Mouse (Mus musculus) liver, adult 2 months (tissue): ENCODE measurements around the gene Tigd3. TPM values are rescaled to one million over a fixed set of nuclear protein-coding genes. Genes with fewer than 3 reads are reported as not detected.

Experiments used
- DNase-seq: peaks from one replicate; pipeline ENCODE4 v3.0.0-alpha.2; 2011; ENCODE audit warnings: low read depth, low spot score; ENCODE audit errors: extremely low read depth
- H3K27ac ChIP-seq: fragments of 200-500 bp; replicated peaks from 2 replicates; pipeline ENCODE4 v1.5.1; 2012; ENCODE audit warnings: low read depth, mild to moderate bottlenecking, control low read depth, inconsistent platforms, low read length; ENCODE audit not compliant: insufficient read depth
- H3K27me3 ChIP-seq: fragments of 200-500 bp; 2 replicates; pipeline ENCODE4 v1.6.1; 2012; ENCODE audit warnings: mild to moderate bottlenecking, moderate library complexity, low read length, inconsistent platforms; ENCODE audit not compliant: control insufficient read depth, insufficient read depth
- H3K36me3 ChIP-seq: fragments of 200-500 bp; 2 replicates; pipeline ENCODE4 v1.6.1; 2012; ENCODE audit warnings: low read length, inconsistent platforms; ENCODE audit not compliant: control insufficient read depth, insufficient read depth
- H3K4me1 ChIP-seq: fragments of 200-500 bp; 2 replicates; pipeline ENCODE4 v1.6.1; 2011; ENCODE audit warnings: low read length; ENCODE audit not compliant: control insufficient read depth, insufficient read depth
- H3K4me3 ChIP-seq: fragments of 200-500 bp; 2 replicates; pipeline ENCODE4 v1.5.1; 2011; ENCODE audit warnings: low read depth, mild to moderate bottlenecking, control low read depth, low read length, moderate library complexity; ENCODE audit not compliant: insufficient read depth
- H3K79me2 ChIP-seq: fragments of 200-500 bp; 2 replicates; pipeline ENCODE4 v1.6.1; 2012; ENCODE audit warnings: inconsistent platforms, mild to moderate bottlenecking, low read length, moderate library complexity; ENCODE audit not compliant: control insufficient read depth, insufficient read depth
- H3K9ac ChIP-seq: fragments of 200-500 bp; 2 replicates; pipeline ENCODE4 v1.6.1; 2012; ENCODE audit warnings: low read depth, mild to moderate bottlenecking, control low read depth, inconsistent platforms, low read length
- CTCF ChIP-seq: fragments of 200-500 bp; IDR thresholded peaks from 2 replicates; pipeline ENCODE4 v1.5.1; 2011; ENCODE audit warnings: low read depth, low read length, control low read depth
- POLR2A ChIP-seq: fragments of 200-500 bp; IDR thresholded peaks from 2 replicates; pipeline ENCODE4 v1.6.1; 2011; ENCODE audit warnings: low read length, control low read depth; ENCODE audit not compliant: insufficient read depth; ENCODE audit errors: extremely low read depth
- WGBS: fragments of 180-500 bp; shearing (Covaris S2); methylation state at CpG from one replicate; pipeline ENCODE4 v1.1.7; 2018; 5-methylcytosine and 5-hydroxymethylcytosine counted together
- polyA plus RNA-seq: library from polyadenylated mRNA; depleted of rRNA; stranded (reverse); fragments of >200 nt; gene quantifications from 2 replicates; pipeline ENCODE4 v1.2.3, GENCODE M21; 2012
- total RNA-seq: library from RNA; depleted of rRNA; stranded (reverse); fragments of >200 nt; gene quantifications from 2 replicates; pipeline ENCODE4 v1.2.3, GENCODE M21; 2014

Tigd3 gene
- total and polyA plus RNA-seq, 2 experiments: 0.18 to 0.24 TPM

GRCm38 (mm10) chr19:5874391-5874968 lies 19.5 kb downstream of the Tigd3 start:
- Histone ChIP-seq H3K9ac (peak overlapping the region; percentile 74), H3K4me1 (peaks cover 36% of the 10 kb centered on the region), H3K4me3 (peak overlapping the region; percentile 67), H3K27ac (peak overlapping the region; percentile 39), H3K79me2 (peaks cover 5% of the 10 kb centered on the region; the same call in 1 of the 2 replicates), H3K27me3 (no peaks in the 10 kb centered on the region), H3K36me3 (no peaks in the 10 kb centered on the region)
- no peak for DNase-seq
- 13% methylated on average over 13 of the region's 13 CpGs for WGBS
- TF ChIP-seq POLR2A (no peak), CTCF (no peak)

- TF ChIP-seq CTCF (no peak), POLR2A (0 out of 2 replicates have a peak, but pooled peaks have one; percentile 17)
- Histone ChIP-seq H3K4me1 (peaks cover 32% of the 10 kb centered on the region), H3K27ac (peak overlapping the region; percentile 74), H3K9ac (peak overlapping the region; percentile 65), H3K36me3 (peaks cover 7% of the 10 kb centered on the region; the same call in 1 of the 2 replicates), H3K79me2 (no peaks in the 10 kb centered on the region), H3K27me3 (no peaks in the 10 kb centered on the region), H3K4me3 (peak overlapping the region; percentile 31; the same call in 1 of the 2 replicates)
- DNase-seq: peak; percentile 92
- 17% methylated on average over 19 of the region's 19 CpGs for WGBS
Measured at GRCm38 (mm10) chr19:5872931-5873556, 20.9 kb downstream of the Tigd3 start.

GRCm38 (mm10) chr19:5872528-5872927 lies 21.4 kb downstream of the Tigd3 start:
- peaks cover 7% of the 10 kb centered on the region; the same call in 1 of the 2 replicates for H3K36me3 ChIP-seq
- H3K27me3 ChIP-seq: no peaks in the 10 kb centered on the region
- DNase-seq: no peak
- peak overlapping the region; percentile 5; the same call in 1 of the 2 replicates for H3K9ac ChIP-seq
- no peak for TF ChIP-seq POLR2A
- TF ChIP-seq CTCF: no peak
- peaks cover 28% of the 10 kb centered on the region for H3K4me1 ChIP-seq
- H3K79me2 ChIP-seq: no peaks in the 10 kb centered on the region
- H3K4me3 ChIP-seq: no peak overlapping the region
- WGBS: 59% methylated on average over 4 of the region's 4 CpGs
- H3K27ac ChIP-seq: peak overlapping the region; percentile 27; the same call in 1 of the 2 replicates

- no peak overlapping the region; the same call in 1 of the 2 replicates for H3K9ac ChIP-seq
- TF ChIP-seq POLR2A (no peak), CTCF (no peak)
Measured at GRCm38 (mm10) chr19:5871683-5872082, 22.3 kb downstream of the Tigd3 start.

GRCm38 (mm10) chr19:5871273-5871672 lies 22.7 kb downstream of the Tigd3 start:
- H3K4me1 ChIP-seq: peaks cover 25% of the 10 kb centered on the region
- no peaks in the 10 kb centered on the region for H3K79me2 ChIP-seq
- 61% methylated on average over 7 of the region's 7 CpGs for WGBS
- no peak overlapping the region for H3K4me3 ChIP-seq
- TF ChIP-seq POLR2A (no peak), CTCF (no peak)
- H3K9ac ChIP-seq: peak overlapping the region; percentile 9; the same call in 1 of the 2 replicates
- H3K27ac ChIP-seq: peak overlapping the region; percentile 12; the same call in 1 of the 2 replicates
- peaks cover 7% of the 10 kb centered on the region; the same call in 1 of the 2 replicates for H3K36me3 ChIP-seq
- no peaks in the 10 kb centered on the region for H3K27me3 ChIP-seq
- no peak for DNase-seq

More at GRCm38 (mm10) chr19:5871683-5872082, 22.3 kb downstream of the Tigd3 start:
- no peaks in the 10 kb centered on the region for H3K79me2 ChIP-seq
- 0 out of 2 replicates have a peak overlapping the region, but pooled peaks have one; percentile 27 for H3K27ac ChIP-seq
- peaks cover 25% of the 10 kb centered on the region for H3K4me1 ChIP-seq
- WGBS: 70% methylated on average over 6 of the region's 6 CpGs
- no peak for DNase-seq
- no peaks in the 10 kb centered on the region for H3K27me3 ChIP-seq
- H3K36me3 ChIP-seq: peaks cover 7% of the 10 kb centered on the region; the same call in 1 of the 2 replicates
- H3K4me3 ChIP-seq: no peak overlapping the region
